Mouse (Mus musculus) CD4-positive helper T cell, adult 2 months (primary cell): ENCODE measurements around the gene 1700016D06Rik.
A peak's percentile ranks its signal among the peaks of the same experiment; 100 is the strongest.

Source experiments
- DNase-seq: peaks from one replicate; pipeline ENCODE4 v3.0.0-alpha.2; 2012; ENCODE audit warnings: low read depth, missing footprints, low spot score

The 1700016D06Rik gene

DNA sequence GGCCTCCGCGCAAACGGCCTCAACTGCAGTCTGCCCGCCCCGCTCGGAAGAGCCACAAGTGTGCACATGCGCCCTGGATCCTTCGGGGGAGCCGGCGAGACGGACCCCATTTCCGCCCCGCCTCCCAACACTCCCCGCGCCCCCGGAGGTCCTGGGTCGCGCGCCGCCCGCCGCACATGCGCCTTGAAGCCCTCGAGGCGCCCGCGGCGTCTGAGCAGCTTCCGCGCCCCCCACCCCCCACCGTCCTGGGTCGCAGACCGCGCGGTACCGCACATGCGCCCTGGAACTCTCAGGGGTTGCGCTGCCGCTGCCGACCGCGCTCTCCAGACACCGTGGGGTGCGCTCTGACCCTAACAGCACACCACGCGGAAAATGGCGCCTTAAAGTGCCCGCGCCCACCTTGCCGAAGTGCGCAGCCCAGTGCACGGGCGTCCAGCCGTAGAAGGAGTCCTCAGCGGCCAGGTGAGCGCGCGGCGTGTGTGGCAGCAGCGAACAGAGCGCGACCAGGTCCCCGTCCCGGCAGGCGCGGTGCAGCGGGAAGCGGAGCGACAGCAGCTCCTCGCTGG is 65.8 kb downstream of the 1700016D06Rik start:
- peak; percentile 94 for DNase-seq

DNA sequence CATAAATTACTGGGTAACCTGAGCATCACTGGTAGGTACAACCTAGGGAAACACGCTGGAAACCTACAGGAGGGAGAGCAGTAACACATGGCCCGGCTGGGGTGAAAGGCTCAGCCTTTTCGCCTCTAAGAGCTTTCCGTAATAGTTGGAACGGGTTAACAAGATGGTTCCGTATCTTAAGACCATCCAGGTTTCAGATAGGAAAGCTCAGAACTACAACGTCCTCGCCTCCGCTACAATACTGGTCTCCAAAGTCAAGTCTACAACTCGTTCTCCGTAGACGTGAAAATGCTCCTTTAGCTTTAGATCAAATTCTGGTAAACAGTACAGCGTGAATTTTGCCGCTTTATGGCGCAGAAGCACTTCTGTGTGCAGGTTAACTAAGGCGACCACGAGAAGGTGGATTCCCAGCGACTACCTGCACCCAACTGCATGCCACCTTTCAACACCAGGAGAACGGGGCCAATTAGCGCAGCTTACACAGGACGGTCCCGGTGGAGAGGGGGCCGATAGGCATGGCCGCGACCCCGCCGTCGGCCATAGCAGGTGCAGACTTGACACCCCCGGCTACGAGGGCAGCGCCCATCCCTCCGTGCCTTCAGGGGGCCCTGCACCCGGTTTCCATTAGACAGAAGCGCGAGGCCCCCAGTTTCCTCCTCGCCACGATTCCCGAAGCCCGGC is 66.4 kb downstream of the 1700016D06Rik start:
- no peak for DNase-seq

DNA sequence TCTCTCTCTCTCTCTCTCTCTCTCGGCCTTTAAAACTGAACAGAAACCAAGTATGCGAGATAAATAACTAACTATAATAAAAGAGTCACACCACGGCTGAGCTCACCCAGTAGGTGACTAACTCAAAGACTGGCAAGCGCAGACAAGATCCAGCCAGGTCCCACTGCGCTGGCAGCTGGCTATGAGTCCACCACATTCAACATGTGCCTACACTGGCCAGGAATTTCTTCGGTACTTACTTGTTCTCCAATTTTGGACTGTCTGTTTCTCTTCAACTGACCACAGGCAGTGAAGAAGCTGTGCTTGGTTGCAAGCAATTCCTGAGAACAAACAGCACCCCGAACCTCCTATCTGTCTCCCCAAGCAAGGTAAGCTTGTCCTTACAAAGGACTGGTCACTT is 67.4 kb downstream of the 1700016D06Rik start:
- no peak for DNase-seq

DNA sequence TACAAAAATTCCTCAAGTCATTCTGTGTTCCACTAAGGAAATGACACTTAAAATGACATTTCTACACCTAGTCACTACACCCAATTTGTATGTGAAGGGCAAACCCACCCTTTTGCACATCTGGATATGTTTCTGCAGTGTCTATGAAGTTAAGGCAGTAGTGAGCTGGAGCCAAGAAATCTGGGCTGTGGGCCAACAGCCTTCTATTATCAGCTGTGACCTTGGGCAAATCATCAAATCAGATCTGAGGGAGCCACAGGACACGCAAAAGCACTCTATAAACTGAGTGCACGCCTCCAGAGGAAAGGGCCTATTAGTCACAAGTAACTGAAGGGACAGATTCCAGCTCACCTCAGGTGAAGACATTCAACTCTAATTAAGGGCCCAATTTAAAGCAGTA is 68.5 kb downstream of the 1700016D06Rik start:
- DNase-seq, result no peak

DNA sequence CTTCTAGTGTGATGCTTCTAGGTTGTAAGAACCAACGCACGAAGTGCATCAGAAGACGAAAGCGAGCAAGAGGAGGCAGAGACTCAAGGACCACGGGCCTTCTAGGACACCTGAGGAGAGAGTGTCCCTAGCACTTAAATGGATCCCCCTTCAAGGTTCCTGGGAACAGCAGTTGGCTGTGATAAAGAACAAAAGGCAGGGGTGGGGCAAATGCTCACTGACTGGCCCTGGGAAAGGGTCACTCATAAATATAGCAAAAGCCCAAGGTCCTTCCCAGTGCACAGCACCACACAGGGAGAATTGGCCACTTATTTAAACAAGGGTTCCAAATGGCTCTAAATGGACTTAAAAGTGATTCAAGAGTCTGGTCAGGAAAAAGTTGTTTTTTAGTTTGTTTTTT is 71.7 kb downstream of the 1700016D06Rik start:
- no peak for DNase-seq

DNA sequence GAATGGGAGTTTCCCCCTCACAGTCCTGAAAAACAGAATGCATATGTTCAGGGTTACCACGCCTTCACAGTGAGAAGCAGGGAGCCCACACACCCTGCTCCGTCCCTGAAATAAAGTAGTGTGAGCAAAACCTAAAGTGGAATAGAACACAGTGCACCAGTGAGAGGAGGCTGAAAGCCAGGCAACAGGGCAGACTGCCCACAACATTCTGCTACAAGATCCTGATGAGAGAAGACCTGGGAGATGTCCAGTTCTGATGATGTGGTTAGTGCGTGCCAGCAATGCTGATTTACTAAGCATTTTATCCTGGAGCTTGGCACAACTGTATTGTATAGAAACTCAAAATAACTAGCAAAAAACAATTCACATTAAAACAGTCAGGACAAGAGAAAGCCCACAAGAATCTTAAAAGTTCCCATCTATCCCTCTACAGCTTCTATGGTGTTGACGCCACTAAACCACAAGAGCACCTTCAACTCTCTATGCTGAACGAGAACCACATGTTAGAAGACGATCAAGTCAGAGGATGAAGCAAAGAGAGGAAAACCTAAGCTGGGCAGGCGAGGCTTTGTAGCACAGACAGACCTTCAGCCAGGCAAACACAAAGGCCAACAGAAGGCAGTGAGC is 72.2 kb downstream of the 1700016D06Rik start:
- no peak for DNase-seq

DNA sequence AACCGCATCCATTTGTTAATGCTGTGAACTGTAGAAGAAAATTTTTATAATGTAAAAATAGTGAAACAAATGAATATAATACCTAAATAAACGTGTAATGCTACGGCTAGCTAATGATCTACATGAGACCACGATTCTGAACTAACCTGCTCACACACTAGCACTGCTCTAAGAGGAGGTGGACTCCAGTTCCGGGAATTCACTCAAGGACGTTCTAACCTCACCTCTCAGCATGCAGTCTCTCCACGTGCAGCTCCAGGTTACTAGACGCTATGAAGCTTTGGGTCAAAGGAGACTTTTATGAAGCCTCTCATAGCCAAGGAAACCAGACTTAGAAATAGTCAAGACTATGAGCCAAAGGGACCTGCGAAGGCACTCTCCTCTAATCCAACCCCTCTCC is 73.1 kb downstream of the 1700016D06Rik start:
- DNase-seq, result no peak

DNA sequence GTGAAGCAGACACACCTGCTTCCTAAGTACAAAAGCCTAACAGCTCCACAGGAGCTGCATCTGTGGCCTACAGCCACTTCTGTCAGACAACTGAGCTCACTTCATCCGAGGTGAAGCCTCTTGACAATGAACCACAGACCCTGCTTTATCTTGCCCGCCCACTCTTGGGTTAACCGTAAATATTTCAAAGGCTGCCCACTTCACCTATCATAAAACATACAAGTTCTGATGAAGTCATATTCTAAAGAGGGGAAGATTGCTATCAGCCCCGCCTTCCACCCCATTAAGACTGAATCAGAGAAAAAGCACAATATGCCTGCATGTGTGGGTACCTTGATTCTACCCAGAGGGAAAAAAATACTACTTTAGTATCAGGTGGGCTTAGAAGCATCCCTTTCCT is 75.8 kb downstream of the 1700016D06Rik start:
- peak; percentile 60 for DNase-seq

DNA sequence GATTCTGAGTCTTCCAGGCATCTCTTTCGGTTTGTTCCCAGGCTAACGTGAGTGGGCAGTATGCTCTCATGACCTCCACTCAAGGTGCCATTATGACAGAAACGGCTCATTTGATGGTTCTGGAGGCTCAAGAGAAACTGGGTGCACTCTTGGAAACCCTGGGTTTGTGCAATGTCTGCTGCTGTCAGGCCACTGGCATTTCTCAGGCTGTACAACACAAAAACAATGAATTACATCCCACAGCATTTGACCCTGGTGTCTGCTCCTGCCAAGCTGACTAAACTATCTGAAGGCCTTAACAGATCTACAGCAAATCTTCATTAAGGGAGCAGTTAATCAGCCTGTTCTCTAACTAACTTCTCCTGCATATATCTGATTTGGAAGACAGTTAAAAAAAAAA is 81.8 kb downstream of the 1700016D06Rik start:
- DNase-seq, result no peak

DNA sequence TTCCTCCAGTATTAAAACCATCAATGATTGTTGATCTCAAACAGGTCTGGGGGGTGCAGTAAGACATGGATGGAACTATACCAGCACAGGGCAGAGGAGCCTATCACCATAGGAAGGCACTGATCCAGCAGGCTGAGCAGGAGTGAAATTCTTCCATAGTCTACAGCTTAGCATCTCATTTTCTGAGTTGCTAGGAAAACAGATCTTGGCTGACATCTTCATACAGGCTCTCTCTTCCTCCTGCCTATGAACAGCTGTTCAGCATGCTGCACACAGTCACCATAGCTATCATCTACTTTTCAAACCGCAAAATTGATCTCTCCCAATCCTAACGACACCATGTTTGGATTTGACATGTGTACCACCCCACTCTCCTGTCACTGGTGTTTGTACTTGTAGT is 82.8 kb downstream of the 1700016D06Rik start:
- DNase-seq, result no peak

DNA sequence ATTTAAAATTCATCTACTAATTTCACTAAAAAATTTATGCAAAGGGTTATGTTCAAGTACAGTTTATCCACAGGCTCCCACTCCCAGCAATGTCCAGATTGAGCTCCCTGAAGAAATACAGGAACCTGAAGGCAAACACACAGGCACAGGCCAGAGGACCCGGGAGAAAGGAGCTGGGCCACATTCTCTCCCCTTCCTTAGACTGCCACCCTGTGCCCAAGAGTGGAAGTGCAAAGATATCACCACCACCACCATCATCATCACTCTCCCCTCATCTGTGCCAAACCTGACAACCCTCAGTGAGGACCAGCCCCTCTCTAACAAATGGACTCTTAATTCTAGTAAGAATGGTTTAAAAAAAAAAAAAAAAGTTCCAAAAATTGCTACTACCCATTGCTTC is 84.6 kb downstream of the 1700016D06Rik start:
- DNase-seq, result peak; percentile 42

DNA sequence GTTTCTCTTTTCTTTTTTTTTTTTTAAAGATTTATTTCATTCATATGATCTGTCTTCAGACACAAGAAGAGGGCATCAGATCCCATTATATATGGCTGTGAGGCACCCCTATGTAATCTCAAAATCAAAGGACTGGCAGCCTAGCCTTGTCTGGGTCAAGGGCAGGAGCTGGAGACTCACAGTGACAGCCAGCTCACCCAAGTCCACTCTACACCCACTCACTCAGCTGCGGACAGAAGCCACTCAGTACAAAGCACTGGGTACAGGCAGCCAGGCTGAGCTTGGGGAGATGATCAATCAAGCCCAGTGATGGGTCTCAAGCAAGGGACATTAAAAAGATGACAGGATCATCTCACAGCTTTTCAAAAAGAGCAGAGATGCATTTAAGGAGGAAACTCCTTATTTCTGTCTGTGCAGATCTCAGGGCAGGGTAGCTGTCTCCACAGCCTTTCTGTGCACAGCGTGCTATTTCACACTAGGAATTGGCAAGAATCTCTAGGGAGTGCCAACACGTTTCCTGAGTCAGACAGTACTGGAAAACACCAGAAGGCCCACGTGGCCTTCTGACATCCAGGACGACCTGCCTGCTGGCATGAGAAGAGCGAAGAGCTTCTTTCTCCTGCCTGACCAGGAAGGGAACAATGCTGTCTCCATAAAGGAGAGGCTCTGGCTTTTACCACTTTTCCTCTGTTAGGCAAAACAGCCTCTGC is 86.6 kb downstream of the 1700016D06Rik start:
- no peak for DNase-seq

DNA sequence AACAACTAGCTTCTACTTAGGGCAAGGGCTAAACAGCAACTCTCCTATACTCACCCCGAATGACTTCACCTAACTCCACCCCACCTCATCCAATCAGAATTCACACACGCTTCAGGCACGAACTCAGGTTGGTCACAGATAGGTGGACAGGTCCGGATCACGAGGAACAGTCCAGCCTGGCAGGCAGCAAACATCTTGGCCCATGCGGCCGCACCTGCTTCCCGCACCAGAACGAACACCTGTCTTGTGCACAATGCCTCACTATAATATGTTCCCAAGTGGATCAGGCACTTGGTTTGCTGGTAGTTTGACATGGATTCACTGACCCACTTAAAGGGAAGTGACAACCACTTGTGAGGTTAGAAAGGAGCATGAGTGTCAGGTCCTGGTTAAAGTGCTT is 92.0 kb downstream of the 1700016D06Rik start:
- DNase-seq, result no peak
